Mouse (Mus musculus) retina, embryonic 14.5 days (tissue): ENCODE results near the gene Omd.

Experiments
- DNase-seq: peaks from one replicate; pipeline ENCODE4 v3.0.0-alpha.2; 2015; ENCODE audit warnings: low spot score

Omd gene

DNA sequence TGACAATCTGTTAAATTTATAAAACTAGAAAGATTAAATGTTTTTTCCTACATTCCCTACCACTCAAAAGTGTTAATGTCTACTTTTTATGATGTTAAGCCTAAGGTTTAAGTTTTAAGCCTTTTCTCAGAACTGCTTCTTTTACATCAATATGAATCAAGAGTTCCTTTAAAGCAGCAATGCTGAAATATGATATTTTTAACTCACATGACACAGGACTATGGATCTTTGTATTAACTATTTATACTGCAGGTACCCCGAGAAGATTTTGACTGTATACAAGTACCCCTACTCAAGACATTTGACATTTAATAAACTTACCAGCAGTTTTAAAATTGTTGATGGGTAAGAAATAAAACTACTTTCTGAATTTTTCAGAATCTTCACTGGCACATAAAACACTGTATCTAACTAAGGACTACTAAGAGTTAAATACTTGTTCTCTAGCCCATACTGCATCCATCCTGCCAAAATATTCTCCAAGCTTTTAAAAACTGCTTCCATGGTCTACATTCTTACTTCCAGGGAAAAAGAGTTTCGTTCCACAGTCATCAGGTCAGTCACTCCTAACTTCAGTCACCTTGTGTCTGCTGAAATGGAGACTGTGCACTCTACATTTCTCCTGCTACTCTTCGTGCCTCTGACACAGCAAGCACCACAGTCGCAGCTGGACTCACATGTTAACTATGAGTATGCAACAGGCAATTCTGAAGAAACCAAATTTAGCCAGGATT is 26.5 kb downstream of the Omd start:
- no peak for DNase-seq

GRCm38 (mm10) chr13:49617021-49617420 is 34.8 kb downstream of the Omd start:
- no peak for DNase-seq

DNA sequence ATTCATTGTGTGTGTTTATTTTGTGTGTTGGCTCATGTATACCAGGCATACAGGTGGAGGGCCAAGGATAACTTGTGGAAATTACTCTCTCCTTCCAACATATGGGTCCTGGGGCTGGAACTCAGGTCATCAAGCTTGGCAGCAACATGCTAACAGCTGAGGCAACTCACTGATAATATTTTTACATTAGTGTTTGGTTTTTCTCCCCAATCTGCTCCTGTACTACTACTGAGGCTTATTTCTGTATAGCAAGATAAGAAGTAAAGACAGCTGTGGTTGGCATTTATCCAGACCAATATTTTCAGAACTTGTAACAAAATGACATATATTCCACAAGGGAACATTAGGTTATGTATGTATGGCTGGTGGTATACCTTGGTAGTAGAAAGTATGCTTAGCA is 36.1 kb downstream of the Omd start:
- DNase-seq, result no peak

DNA sequence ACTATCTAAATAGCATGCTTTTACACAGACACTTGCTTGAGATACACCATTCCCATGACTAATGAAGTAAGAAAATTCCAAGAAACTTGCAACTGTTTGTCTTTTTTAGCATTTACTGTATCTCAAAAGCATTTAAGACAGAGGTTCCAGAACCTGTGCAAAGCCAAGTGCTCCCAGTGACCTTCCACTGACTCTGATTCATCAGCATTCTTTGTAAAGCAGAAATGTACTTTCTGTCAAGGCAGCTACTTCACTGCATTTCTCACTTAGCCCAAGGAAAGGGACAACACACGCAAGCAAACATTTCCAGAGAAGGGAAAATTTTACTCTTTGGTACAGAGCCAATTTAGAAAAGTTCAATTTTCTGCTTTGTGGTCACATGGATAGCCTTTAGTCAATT is 41.0 kb downstream of the Omd start:
- no peak for DNase-seq

DNA sequence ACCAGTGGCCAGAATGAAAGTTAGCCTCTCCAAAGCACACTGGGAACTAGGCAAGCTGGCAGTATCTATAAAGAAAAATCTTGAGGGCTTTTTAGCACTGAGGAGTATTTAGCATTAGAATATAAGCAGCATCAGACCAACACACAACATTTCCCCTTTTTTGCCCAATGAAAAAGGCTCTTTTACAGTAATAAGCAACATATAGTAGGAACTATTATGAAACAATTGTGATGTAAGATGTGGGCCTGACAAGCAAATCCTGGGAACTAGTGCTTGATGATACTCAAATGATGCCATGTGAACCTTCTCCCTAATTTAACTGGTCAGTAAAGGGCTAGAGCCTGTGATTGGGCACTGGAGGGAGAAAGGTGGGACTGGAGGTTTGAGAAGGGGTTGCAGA is 45.9 kb downstream of the Omd start:
- no peak for DNase-seq

DNA sequence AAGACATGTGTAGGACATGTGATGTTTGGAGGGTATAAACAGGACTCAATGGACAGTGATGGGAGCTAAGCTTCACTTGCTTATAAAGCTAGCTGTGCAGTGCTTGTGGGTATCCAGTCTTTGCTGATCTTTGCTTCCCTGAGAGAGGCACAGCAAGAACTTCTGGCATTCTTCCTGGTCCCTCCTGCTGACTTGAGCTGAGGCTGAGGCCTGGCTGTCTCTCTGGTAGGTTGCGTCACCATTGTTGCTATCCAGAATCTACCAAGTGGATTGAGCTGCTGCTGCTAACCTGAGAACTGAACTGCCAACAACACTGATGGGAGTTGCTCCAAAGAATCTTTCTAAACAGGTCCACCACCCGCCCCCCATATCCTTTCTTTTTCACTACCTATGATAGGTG is 46.8 kb downstream of the Omd start:
- DNase-seq, result no peak

DNA sequence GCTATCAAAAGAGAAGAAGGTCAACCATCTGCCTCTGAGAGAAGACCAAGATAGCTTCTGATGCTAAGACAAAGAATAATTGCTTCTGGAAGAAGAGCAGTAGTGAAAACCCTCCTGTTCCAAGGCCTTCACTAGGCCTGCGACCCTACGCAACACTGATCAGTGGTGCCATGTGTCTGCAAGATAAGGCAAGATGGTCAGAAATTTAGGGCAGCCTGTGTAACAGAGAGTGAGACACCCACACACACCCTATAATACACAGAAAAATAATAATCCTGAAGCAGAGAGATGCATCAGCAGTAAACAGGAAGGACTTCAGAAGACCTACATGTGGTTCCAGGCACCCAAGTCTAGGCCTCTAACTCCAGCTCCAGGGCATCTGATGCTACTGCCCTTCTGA is 57.7 kb downstream of the Omd start:
- DNase-seq, result no peak
